Mouse (Mus musculus) embryo, embryonic 9.5 days (tissue): ENCODE results near the gene Prcd.
"Not testable (repeated sequence)": the region's sequence is repeated elsewhere in the genome, so short reads cannot be mapped to it uniquely, and the experiment has no call there.

ENCODE experiments used
- DNase-seq: peaks from one replicate; pipeline ENCODE4 v3.0.0-alpha.2; 2017; ENCODE audit errors: extremely low spot score

Gene Prcd

GRCm38 (mm10) chr11:116669787-116670365, 16.5 kb downstream of the Prcd start:
- no peak for DNase-seq

DNA sequence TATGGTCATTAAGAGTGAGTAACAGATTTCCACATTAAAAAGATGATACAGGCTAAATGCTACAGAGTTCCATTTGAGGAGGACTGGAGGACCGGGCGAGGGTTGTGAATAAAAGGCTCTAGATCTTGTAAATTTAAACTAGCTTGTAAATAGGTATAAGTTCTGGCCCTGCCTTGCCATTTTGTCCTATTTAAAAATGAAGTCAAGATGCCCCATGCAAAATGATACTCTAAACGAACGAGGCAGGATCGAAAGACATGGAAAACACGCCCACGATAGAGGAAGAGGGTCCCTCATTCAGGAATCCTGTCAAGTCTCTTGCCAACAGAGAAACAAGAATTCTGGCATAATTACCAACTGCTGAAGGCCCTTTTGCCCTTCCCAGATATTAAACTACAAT, 17.1 kb downstream of the Prcd start:
- no peak for DNase-seq

- DNase-seq: peak; percentile 97
These were observed 17.9 kb downstream of the Prcd start for GRCm38 (mm10) chr11:116671112-116671844.

DNA sequence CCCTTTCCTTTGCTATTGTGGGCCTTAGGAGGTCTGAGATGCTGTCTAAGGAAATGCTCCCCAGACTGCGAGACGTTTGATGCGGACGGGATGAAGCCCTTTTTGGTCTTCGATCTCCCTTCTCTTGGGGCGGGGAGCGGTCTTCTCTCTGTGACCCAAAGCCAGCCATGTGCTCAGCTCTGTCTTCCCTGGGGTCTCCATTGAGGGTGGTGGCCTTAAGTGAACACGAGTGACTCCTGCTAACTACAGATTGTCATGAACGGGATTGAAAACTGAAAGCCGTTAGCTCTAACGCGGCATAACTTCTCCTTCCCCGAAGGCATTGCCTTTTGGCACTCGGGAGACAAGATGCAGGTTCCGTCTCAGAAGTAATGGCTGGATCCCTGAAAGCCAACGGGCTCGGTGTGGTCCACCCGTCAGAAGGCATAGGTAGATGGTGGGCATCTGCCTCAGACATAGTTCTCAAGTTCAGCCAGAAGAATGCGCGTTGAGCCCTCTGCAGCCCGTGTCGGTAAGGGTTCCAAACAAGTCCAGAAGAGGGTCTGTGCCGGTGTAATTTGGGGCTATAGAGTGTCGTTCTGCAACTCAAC, 18.6 kb downstream of the Prcd start:
- DNase-seq: no peak

GRCm38 (mm10) chr11:116672595-116672994, 19.3 kb downstream of the Prcd start:
- DNase-seq: no peak

DNA sequence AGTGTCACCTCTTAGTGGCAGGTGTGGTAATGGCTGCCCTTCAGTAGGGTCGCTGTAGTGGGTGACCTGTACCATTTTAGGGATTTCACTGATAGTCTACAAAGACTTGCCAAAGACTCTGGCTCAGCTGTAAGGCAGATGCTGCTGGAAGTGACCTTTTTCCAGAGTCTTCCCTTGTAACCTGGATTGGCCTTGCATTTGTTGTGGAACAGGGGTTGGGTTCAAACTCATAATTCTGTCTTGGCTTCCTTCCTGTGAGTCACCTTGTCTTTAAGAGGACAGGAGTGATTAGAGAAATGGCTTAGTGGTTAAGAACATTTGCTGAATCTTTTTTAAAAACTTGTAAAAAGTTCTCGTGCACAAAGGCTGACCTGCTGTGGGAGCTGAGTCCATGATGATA, 20.1 kb downstream of the Prcd start:
- DNase-seq: no peak

DNA sequence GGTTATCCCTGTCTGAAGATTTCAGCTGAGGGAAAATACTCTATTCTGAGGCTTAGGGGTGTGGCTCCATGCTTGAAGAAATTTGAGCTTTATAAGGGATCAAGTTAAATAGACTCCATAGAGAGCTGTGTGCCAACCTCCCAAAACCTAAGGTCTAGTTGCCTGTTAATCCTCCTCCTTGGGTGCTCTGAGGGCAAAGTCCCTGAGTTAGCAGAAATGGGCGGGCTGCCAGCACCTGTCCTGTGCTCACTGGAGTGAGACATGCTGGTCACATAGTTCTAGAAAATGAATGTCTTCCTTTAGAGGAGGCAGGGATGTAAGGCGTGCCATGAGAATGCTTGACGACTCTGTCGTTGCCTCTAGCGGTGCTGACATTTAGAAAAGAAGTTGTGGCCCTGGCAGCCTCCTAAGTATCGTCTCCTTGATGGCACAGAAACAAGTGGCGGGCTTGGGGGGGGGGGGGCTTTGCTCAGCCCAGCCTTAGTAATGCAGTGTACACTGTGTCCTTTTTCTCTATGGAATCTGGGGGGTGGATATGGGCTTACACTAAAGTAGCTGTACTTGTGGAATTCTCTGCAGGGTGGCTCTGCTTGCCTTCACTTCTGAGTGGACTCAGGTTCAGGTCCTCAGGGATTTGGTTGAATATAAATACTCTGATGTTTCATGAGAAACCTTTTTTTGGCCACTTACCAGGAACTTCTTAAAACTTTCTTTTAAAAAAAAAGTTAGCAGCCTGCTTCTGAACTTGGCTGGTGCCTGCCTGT, 21.5 kb downstream of the Prcd start:
- no peak for DNase-seq

GRCm38 (mm10) chr11:116675429-116675828, 22.1 kb downstream of the Prcd start:
- not testable (repeated sequence) for DNase-seq

DNA sequence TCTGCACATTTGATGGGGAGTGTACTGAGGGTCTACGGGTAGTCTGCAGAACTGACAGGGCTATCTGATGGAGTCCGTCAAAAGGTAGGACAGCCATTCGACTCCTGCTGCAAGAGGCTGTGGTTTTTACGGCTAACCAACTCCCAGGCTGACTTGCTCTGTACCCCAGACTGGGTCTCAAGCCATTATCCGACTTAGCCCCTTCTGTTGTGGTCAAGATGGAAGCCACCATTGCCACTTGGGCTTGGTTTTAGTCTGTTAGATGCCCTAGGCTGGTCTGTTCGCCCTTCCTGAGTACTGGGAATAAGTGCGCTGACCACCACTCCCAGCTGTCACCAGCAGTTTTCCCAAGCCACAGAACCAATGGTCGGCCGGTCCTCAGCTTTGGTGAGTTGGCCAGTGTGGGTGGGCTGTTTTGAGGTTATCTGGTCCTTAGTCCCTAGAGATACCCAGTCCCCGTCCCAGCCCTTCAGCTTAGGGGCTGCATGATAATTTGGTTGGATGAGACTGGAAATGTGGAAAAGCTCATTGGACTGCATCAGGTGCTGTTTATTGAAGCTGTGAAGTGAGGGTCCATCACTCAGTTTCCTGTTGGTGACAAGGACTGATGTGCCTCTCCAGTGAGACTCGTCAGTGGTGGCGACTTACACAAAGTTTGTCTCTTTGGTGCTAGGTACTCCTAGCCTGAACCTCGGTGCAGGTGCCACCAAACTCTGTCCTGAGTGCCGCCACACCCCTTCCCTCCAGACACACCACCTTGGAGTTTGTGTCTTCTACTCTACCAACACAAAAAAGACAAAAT, 23.0 kb downstream of the Prcd start:
- DNase-seq: no peak

DNA sequence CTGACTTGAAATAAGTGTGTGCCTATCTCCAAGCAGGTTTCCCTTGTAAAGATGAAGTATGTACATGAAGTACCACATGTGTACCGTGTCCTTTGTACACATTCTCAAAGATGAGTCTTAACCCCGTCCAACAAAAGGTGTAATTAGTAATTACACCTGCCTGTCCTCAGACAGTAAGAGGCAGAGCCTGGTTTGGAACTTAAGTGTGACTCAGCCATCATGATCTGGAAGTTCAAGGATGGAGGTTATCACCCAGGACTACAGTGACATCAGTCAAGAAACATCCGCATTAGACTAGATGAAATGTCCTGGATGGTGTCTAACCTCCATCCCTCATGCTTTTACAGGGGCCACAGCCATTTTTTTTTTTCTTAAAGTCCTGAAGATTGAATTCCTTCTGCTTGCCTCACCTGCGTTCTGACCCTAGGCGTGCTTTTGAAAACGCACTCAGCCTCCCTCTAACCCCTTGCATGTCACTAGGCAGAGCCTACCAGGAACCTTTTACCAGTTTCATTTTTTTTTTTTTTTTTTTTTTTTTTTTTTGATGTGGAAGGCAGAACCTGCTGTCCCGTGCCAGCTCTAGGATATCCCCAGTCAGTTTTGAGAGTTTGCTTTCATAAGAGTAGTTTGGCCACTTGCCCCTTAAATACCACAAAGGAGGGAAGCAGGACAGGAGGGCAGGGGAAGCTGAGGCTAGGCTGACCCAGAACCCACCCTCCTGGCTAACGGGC, 24.5 kb downstream of the Prcd start:
- no peak for DNase-seq

- DNase-seq: no peak
These were observed 25.8 kb downstream of the Prcd start for GRCm38 (mm10) chr11:116679148-116679547.

GRCm38 (mm10) chr11:116680321-116681091, 27.2 kb downstream of the Prcd start:
- DNase-seq: no peak

DNA sequence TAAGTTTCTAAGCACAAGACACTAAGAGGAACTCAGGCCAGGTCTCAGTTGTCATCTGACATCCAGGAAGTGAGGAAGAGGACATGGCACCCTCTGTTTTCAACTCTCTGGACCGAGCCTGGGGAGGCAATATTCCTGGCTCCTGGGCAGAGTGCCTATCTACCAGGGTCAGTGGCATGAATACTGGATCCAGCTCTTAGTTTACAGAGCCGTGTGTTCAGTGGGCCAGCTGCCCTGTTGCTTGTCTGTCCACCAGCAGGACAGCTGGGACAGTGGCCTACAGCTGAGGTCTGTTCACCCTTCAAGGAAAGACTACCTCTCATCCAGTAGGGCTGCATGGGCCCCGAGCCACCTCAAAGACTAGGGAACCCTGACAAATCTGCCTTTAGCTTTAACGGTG, 27.8 kb downstream of the Prcd start:
- no peak for DNase-seq

- no peak for DNase-seq
These were observed 29.3 kb downstream of the Prcd start for GRCm38 (mm10) chr11:116682501-116683144.

DNA sequence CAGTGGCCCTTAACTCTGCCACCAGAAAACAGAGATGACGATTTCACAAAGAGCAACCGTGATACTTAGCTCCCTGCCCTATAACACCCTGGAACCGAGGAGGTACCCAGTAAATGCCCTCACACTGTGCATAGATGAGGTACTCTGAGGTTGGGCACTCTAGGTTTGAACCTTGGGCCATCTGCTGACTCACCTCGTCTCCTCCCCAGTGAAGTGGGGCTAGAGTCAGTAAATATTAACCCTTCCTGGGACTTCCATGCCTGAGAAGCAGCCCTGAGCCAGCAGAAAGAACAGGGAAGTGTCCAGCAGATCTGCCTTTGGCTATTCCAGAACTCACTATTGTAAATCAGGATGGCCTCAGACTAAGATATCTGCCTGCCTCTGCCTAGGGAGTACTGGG, 30.4 kb downstream of the Prcd start:
- DNase-seq: no peak

DNA sequence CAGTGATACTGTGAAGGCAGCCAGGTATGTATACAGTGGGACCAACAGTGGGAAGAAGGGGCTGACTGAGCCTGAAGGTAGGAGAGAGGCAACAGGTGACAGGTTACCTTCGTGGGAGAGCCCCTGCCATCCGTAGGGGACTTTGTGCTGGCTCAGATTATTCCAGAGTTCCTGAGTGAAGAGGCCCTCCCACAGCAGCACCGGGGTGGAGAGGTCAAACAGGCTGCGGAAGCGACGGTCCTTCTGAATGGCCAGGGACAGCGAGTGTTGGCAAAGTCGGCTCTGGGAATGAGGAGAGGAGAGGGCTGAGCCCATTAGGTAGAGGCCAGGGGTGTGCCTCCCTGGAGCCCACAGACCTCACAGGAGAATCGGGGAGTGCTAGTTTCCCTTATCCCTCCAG, 32.4 kb downstream of the Prcd start:
- DNase-seq: no peak

GRCm38 (mm10) chr11:116687897-116688296, 34.6 kb downstream of the Prcd start:
- DNase-seq: no peak

- DNase-seq: no peak
These were observed 36.3 kb downstream of the Prcd start for GRCm38 (mm10) chr11:116689622-116690021.

DNA sequence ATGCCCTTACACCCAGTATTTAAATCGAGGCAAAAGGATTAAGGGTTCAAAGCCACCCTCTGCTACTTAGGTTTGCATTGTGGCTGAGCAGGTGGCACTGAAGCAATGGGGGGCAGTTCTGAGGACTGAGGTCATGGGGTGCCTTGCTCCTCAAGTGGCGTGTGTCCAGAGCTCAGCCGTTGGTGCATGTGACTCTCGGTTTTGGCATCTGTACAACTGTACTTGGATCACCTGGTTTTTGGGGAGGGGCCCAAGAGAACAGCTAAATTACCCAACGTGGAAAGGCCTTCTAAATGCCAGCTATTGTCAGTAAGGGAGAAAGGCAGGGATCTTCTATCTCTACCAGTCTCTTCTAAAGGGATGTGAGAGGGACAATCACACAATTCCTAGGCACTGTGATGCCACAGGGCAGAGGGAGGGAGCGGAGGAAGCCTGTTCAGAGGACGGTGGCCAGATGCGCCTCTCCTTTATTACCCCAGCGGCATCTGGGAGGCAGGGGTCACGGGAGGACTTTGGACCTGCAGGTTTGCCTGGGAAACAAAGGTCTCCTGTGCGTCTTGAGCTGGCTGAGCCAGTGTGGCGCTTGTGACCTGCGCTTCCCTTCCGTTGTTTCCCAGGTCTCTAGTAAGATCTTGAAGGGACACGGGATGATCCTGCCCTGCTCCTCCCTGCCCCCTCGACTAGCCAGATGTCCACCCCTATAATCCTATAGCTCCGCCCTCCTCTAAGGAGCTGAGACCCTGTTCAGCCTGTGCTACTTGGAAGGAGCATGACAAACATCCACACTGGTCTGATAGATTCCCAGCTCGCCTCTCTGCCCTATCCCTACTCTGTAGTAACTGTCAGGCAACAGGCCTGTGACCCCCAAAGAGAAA, 37.6 kb downstream of the Prcd start:
- no peak for DNase-seq
